Mouse (Mus musculus) c-Kit-negative CD71-positive TER-119-positive erythroid progenitor cells, embryonic 14.5 days (primary cell): ENCODE results near the gene Eif4g3.

Experiments
- DNase-seq: peaks from one replicate; pipeline ENCODE4 v3.0.0-alpha.2; 2013; ENCODE audit warnings: low read depth, low spot score

The Eif4g3 gene

DNA sequence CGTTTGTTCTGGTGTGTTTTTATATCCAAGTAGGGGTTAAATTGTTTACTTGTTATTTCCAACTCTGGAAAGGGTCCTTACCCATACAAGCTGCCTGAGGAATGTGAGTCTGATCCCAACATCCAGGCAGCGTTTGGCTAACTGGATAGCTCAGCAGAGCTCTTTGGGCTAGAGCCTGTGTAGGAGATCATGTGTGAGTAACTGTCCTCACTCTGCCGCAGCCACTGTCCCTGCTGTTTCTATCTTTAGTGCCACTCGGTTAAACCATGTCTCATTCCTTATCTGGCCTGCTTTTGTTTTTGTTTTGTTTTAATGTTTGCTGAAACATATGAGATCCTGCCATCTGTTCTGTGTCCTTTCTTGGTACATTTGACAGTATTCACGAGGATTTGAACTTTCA is 168.1 kb downstream of the Eif4g3 start:
- DNase-seq, result no peak

DNA sequence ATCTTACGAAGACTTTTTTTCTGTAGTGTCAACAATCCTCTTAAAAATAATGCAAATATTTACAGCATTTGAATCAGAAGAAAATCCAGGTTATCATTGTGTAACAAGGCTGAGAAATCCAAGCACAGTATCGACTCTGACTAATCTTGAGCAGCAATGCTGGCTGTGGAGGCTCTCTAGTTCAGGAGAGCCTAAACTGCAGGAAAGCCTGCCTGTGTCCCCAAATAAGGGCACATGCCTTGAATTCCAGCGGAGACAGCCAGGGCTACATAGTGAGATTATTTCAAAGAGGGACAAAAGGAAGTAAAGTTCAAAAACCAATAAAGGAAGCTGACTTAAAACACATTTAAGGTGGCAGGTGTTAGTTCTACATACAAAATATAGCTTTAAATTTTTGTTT is 168.7 kb downstream of the Eif4g3 start:
- DNase-seq, result no peak

DNA sequence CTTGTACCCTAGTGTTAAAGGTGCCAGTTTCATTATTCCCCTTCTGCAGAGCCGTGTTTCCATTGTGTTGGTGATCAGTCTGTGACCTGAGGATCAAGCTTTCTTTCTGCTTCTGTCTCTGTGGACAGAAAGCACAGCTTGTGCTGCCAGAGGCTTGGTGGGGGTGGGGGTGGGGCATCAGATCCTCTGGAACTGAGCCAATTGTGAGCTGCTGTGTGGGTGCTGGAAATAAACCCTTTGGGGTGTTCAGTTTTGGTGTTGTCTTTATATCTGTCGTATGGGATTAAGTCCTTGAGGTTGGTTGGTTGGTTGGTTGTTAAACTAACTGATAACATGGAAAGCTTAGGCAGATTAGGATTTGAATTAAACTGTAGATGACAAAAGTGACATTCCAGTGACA is 171.0 kb downstream of the Eif4g3 start:
- DNase-seq, result no peak

DNA sequence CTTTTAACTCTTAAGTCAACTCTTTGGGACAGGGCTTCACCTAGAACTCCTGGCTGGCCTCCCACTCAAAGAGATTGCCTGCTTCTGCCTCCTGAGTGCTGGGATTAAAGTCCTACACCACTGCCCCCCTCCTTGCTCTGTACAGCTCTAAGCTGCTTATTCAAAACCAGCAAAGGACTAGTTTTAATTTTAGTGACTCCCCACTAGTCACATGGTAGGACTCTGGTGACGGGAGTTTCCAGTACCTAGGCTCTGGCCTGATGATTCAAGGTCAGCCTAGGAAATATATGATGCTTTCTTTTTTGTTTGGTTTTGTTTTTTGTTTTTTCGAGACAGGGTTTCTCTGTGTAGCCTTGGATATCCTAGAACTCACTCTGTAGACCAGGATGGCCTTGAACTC is 172.0 kb downstream of the Eif4g3 start:
- no peak for DNase-seq

DNA sequence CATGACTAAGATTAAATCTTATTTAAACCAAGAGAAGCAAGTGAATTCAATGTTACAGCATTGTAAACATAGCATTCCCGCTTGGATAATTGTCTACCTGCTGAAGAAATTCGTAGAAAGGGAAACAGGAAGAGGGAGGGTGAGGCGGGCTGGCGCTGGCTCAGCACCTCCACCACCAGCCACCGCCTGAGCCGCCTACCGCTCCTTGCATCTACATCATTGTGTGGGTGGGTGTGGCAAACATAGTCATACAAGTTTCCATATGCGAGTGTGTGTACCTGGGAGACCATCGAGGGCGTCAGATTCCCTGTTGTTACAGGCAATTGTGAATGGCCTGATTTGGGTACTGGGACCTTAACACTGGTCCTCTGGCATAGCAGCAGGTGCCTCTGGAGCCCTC is 173.7 kb downstream of the Eif4g3 start:
- DNase-seq, result no peak

DNA sequence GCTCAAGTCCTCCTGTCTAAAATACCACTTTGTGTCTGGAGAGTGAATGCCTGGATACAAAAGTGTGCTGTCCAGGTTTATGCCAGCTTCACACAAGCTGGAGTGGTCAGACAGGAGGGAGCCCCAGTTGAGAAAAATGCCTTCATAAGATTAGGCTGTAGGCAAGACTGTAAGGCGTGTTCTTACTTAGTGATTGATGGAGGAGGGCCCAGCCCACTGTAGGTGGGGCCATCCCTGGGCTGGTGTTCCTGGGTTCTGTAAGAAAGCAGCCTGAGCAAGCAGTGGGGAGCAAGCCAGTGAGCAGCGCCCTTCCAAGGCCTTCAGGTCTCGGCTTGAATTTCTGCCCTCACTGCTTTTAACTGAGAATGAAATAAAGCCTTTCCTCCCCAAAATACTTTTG is 175.3 kb downstream of the Eif4g3 start:
- DNase-seq, result no peak

DNA sequence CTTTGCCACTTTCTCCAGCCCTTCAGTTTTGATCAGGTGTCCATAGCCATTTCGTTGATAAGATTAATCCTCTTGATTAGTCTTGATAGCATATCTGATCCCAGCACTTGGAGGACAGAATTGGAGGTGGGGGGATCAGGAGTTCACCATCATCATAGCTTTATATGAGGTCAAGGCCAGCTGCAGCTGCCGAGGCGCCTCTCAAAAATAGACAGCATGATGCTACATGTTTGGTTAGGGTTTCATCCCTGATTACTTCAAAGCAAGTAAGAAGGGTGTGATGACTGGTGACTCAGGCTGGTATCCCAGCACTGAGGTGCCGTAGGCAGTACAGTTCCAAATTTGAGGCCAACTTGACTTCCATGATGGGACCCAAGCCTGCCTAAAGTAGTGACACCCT is 176.6 kb downstream of the Eif4g3 start:
- DNase-seq, result no peak

DNA sequence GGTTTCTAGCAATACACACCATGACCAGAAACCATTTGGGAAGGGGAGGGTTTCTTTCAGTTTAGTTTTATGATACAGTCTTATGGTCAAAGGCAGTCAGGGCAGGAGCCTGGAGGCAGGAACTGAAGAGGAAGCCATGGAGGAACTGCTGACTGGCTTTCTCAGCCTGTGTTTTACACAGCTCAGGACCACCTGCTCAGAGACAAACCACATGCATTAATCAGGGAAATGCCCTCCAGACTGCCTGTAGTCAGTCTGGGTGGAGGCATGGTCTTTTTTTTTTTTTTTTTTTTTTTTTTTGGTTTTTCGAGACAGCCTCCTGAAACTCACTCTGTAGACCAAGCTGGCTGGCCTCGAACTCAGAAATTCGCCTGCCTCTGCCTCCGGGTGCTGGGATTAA is 179.9 kb downstream of the Eif4g3 start:
- DNase-seq, result no peak

DNA sequence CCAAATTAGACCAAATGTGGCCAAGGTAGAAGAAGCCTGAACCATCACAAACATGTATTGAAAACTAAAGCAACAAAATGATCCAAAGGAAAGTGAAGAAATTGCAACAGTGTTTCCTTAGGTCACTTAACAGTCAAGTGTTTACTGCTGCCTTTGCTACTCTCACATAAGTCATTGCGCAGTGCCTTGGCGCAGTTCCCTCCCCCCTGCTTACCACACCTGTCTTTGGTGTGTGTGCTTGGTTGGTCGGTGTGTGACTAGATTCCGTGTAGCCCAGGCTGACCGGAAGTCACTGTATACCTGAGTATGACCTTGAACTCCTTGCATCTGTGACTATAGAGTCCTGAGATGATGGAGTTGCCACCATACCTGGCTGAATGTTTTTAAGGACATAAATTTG is 186.6 kb downstream of the Eif4g3 start:
- DNase-seq, result no peak

DNA sequence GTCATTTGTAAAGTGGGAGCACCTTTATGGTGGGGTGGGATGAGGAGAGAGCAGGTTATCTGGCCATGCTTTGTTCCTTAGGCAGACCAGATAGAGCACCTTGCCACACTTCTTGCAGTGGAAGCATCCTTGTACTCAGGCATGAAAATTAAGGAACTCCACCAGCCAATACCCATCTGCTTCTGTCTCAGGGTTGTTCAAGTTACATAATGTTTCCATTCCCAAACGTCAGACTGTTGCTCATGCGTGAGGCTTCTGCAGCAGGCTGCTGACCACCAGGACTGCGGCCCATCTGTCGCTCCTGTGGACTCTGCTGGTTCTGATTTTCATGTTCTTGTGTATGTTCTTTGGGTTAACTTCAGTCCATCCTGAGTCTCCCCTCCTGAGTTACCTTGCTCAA is 187.9 kb downstream of the Eif4g3 start:
- no peak for DNase-seq

DNA sequence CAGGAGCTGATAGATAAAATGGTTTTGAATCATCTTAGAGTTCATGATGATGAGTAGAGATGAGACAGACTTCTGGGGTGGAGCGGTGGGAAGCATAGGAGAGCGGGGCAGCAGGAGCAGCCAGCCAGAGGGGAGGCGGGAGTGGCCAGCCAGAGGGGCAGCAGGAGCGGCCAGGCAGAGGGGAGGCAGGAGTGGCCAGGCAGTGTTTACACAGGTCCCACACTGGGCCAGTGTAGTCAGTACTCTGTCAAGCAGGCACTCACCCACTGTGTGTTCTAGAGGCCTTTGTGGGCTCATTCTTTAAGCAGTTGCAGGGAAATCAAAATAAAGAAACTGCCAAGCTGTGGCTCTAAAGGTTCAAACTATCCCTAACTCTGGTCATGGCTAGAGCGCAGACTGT is 191.2 kb downstream of the Eif4g3 start:
- no peak for DNase-seq

DNA sequence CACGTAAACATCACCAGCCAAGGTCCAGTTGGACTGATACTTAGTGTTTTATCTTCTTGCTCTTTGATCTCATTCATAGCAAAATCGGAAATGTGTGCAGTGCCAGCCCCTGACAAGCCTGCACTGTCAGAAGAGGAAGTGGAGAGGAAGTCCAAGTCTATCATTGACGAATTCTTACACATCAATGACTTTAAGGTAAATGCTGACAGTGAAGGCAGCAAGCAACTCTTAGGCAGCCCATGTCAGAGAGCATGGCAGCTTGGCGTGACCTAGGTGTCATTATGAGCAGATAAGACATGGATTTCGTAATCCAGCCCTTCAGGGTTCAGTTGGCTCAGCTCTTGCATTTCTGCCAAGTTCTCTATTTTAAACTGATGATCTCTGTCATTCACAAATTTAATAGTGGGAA is 191.8 kb downstream of the Eif4g3 start:
- no peak for DNase-seq

DNA sequence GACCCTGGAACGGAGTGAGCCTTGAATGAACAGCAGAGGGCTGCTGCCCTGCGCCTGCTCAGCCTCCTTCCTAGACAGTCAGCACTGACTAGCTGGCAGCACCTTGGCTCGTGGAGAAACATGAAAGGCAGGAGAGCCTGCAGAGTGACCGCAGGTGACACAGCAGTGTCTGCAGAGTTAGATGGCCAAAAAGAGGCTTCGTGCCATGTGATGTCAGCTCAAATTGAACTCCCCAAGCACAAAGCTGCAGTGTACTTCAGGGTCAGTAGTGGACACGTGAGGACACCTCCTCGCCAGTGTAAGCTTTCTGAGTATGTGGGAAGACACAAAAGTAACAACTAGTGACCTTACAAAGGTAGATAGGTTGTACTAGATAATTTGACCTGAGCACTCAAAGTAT is 193.1 kb downstream of the Eif4g3 start:
- DNase-seq, result no peak

DNA sequence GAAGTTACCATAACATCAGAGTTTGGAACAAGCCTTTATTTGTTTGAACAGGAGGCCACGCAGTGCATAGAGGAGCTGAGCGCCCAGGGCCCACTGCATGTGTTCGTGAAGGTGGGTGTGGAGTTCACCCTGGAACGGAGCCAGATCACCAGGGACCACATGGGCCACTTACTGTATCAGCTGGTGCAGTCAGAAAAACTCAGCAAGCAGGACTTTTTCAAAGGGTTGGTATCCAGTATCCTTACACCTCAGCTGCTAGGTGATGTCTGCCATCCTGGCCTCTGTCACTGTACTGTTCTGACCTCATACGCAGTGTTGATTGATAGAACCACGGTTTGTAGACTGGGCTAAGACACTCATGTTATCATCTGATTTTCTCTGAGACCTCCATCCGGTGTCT is 195.2 kb downstream of the Eif4g3 start:
- no peak for DNase-seq

DNA sequence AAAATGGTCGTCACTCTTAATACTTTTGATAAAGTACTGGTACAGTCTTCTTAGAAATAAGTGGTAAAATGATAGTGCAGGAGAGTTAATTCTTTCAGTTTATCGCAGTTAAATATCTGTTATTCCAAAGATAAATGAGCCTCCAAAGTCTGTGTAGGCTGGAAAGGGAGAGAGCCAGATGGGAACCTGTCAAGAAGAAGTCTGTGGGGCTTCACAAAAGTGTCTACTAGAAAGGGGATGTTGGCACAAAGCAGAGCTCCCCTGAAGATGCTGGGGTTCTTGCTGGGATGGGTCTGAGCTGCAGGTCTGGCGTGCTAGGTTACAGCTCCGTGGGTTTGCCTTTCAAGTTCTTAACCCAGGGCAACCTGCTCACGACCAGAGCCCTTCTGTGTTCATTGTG is 199.7 kb downstream of the Eif4g3 start:
- no peak for DNase-seq

DNA sequence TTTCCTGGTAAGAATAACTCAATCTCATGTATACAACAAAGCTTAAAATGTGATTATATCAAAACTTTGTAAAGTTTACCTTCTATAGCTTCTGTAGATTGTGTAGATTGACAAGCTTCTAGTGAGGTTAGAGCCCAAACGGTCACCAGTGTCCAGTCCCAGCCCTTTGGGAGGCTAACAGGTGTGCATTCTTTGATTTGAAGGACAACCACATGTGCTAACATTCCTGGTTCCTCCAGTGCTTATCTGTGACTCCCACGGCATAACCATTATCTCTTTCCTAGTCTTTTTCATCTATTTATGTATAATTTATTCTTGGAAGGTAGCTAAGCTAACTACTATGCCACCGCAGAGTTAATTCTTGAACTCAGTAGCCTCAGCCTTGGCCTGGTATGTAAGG is 207.9 kb downstream of the Eif4g3 start:
- no peak for DNase-seq

DNA sequence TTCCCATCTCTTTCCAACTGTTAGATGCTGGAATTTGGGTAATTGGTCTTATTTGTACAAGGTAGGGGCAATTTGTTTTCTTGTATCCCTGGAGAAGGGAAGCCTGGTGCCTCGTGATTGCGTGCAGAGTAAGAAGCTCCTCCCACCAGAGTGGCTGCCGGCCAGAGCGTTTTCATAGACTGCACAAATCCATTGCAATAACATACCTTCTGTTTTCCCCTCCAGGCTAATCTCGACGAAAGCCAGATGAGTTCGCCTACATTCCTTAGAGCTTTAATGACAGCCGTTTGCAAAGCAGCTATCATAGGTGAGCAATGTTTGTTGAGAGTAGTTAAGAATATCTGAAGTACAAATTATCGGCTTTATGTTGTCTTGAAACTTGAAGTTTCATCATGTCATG is 208.9 kb downstream of the Eif4g3 start:
- DNase-seq, result no peak

DNA sequence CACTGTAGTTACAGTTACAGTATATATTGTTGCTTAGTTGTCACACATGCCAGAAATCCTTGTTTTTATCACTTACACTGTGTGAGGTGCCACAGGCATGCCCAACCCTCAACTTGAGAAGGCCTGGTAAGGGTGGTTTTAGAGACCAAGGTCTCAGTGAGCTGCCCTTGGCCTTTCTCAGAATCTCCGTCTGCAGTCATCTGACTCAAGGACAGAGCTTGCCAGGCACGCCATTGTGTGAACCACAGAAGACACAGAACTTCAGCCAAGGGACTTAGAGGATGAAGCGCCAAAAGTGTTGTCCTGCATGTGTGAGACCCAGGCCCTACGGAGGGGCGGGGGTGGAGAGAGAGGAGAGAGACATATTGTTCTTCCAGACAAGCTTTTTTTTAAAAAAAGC is 217.3 kb downstream of the Eif4g3 start:
- no peak for DNase-seq

DNA sequence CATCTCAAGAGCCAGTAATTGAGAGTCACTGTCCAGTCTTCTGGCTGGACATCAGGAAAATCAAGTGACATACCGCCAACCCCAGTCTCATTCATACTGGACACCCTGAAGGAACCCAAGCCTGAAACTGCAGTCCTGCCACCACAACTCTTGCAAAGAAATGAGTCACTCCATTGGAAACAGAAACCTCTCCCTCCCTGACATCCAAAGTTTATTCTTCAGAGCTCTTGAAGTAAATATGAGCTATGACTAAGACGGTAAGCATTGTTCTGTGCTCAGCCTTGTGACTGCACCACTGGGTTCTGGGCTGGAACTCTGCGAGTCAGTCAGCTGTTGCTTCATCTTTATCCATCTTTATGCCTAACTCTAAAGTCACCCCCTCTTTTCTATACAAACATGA is 221.0 kb downstream of the Eif4g3 start:
- no peak for DNase-seq

DNA sequence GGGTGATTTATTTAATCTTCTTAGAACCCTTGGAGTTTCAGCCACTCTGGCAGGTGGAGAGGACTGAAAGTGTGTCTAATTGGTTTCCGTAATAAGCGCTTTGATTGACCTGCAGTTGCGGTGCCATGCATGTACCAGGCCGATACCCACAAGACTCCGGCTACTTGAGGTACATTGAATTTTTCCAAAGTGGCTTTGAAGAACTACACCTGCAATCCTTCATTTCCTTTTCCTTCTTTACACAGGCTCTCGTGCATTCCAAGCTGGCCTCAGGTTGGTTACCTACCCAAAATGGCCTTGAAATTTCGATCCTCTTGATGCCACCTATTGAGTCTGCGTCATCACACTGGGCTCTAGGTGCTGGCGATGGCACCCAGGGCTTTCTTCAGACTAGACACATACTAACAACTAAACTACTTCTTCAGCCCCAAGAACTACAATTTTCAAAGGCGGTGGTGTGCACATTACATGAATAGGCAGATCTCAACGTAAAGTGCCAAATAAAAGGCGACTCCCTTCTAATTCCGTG is 222.9 kb downstream of the Eif4g3 start:
- no peak for DNase-seq

DNA sequence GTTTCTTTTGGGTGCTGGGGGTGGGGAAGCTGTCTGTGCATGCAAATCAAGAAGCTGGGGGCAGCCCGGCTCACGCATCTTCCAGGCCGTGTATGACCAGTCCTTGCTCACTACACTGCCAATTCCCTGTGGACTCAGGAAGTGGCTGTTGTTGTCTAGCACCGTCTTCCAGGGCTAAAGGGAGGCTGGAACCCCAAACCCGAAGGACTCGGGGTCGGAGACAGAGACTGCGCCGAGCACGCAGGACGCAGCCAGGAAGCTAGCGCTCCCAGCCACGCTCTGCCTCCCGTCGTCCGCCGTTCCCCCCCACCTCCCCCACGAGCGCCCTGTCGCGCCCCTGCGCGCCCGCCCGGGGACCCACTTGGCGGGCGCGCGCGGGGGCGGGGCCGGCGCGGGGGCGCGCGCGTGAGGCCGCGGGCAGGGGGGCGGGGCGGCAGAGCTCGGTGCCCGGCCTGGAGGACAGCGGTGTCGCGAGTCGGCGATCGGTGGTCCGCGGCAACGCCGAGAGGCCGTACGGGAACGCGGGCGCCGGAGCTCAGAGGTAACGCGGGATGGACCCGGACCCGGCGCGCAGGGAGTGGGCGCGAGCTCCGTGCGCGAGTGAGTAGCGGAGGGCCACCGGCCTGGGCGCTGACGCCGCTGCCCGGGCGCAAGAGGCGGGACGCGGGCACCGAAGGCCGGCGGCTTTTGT is 223.5 kb downstream of the Eif4g3 start, which contains the start of gene Hp1bp3:
Gene Hp1bp3, plus strand, starts transcription at position 97 of the 691 bp plus-strand sequence.
- DNase-seq, result peak; percentile 43

DNA sequence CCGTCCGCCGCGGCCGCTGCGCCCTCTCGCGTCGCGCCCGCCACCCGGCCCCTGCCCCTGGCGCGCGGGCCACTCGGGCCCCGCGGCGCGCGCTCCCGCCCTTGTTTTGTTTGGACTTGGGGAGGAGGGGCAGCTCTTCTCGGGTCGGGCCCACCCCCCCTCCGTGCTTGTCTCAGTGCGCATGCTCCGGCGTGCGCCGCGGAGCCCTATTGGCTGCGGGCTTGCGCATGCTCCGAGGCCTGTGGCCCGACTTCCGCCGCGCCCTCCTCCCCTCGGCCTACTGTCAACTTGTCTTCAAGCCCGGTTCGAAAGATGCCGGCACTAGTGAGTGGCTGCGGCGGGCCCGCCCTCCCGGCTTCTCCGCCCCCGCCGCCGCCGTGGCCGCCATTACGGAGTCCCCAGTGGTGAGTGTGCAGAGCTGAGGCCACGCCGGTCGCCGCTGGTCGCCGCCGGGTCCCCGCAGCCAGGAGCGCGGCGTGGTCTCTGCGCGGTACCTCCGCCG is 224.1 kb downstream of the Eif4g3 start:
- DNase-seq, result peak; percentile 94

DNA sequence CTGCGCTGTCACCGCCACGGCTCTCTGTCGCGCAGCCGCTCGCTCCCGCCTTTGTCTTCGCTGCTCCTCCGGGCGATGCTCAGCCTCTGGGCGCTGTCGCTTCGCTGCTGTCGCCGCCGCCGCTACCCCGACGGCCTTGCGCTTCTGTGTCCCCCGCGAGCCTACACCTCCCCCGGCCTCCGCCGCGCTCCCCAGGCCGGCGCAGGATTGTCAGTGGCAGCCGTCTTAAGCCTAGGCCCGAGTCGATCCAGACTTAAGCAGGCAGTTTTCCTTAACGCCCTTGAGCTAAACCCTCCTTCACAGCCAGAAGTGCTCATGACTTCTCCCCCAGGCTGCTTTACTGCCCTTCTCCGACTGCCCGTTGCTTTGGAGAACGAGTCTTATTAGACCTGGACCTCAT is 224.6 kb downstream of the Eif4g3 start:
- no peak for DNase-seq
